Mouse (Mus musculus) embryo, embryonic 9.5 days (tissue): ENCODE data around the gene Rdh16.
"Not testable (repeated sequence)": the region's sequence is repeated elsewhere in the genome, so short reads cannot be mapped to it uniquely, and the experiment has no call there.

Experiments
- DNase-seq: peaks from one replicate; pipeline ENCODE4 v3.0.0-alpha.2; 2017; ENCODE audit errors: extremely low spot score

Rdh16 gene

DNA sequence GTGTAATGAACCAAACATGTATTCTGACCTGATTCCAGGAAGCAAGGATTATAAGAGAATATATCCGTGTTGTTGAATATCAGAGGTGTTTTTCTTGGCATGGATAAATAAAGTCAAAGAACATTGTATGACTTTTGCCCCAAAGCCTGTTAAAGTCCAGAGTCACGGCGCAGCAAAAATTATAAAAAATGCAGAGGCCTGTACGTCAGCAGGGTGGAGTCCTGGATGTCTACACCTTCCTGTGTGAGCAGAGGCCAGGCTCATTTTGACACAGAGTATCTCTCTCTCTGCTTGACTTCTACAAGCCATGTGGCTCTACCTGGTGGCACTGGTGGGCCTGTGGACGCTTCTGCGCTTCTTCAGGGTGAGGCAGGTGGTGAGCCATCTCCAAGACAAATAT lies at the start of gene Rdh16:
Rdh16 (plus strand) TSS at position 262 of the 400 bp plus-strand sequence.
- DNase-seq, result no peak

DNA sequence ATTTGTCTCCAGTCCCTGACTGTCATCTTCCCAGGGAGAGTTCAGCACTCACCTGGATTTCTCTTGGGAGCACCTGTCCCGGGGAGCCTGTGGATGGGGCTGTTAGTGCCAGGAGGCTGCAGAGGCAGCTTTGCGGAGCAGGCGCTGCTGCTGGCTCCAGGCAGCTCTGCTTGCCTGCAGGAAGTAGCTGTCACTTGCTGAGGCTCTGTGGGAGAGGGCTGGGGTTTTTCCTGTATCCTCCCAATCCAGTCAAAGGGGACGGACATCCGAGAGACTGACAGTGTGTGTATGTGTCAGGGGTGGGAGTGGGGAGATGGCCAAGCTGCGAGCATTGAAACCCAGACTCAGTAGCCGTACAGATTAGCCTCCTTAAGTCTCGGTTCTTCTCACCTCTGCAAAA lies 49.4 kb upstream of the Rdh16 start, which contains the start of gene Gpr182:
Gpr182 (minus strand) TSS at position 185 of the 400 bp plus-strand sequence.
- no peak for DNase-seq

DNA sequence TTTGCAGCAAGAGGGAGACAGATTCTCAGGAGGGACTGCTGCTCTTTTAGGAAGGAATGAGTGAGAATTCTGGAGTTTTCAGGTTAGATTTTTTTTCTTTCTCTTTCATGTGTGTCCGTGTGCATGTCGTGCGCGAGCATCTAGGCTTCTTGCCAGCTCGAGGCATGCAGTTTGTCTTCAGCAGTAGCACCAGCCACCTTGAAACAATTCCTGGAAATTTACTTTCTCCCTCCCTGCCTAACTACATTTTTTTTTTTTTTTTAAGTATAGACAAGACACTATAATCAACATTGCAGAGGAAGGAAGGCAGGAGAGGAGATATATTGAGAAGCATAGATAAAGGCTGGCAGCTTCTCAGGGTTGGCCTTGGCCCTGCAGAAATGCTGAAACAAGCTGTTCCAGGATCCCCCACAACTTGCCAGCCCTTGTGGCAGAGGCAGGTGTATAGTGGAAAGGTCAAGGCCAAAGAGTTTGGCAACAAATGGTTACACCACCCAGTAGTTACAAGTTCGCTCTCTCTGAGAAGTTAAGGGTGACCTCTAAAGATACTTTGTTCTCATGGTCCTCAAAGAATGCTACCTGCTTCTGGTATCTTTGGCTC lies 46.3 kb upstream of the Rdh16 start:
- no peak for DNase-seq

DNA sequence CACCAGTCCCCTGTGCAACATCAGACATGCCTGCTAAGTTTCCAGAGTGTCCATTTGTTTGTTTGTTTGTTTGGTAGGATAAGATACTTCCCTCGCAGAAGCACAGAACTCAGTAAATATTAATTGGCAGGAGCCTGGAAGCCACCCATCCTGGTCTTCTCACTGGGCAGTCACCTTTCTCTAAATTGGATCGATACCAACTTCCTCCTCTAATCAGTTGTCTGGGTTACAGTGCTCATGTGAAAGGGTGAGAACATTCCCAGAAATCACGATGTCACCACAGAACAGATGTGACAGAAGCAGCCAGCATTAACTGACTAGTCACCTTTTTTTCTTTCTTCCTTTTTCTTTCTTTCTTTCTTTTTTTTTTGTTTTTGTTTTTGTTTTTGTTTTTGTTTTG lies 45.7 kb upstream of the Rdh16 start:
- no peak for DNase-seq

DNA sequence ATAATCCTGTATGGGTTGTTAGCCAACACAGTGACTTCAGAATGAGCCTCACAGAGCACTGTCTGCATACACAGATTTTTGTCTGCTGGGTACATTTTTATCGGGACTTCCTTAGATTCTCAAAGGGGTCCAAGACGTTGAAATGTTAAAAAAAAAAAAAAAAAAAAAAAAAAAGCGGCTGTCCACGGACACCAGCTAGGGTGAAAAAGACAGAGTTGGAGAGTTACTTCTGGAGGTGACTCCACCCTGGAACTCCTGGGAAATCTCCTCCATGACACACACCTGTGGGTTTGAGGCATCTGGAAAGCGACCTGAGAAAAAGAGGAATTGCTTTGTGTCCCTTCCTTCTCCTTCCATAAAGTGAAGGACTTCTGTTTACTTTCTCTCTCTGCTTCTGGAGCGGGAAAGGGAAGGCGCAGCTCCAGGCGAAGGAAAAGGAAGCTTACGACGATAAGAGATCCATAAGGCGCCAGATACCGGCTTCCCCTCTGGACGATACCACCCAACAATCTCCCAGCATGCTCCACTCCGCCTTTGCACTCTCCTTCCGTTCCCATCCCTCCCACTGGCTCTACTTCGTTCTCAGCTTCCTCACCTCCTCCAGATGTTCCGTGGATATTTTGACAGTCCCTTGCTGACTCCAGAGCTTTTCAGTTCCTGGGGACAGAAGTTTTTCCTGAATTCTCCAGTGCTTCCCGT lies 45.0 kb upstream of the Rdh16 start:
- DNase-seq, result no peak

DNA sequence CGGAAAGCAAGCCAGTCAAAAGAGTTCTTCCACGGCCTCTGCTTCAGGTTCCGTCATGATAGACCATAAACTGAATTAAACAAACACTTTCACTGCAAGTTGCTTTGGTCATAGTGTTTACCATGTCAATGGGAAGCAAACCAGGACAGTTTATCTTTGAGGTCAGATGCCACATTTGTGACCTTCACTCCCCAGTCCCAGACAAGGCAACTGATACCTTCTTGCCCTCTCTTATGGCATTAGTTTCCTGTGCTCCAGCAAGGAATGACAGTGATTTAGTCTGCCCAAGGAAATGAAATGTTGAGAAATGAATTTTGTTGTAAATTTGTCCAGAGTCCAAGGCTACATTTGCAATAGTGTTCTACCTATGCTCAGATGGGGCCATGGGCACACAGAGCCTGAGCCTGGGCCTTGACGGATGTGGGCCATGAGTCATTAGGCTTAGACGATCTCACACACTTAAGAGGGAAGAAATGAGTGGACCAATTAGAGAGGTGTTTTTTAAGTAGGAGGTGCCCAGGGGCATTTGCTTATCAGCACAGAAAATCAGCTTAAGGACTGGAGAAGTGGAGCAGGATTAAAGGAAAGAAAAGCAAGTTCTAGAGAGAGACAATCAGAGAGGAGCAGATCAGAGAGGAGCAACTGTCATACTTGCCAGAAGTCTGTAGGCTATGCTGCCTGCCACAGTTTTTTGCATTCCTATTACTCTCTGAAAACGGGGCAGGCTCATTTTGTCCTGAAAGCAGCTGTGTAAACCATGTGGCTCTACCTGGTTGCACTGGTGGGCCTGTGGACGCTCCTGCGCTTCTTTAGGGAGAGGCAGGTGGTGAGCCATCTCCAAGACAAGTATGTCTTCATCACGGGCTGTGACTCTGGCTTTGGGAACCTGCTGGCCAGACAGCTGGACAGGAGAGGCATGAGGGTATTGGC lies 41.5 kb upstream of the Rdh16 start, which contains the start of the genes Rdh1 and Rdh16f1:
Rdh1 (plus strand) TSS at position 541 of the 930 bp plus-strand sequence.
Rdh16f1 (plus strand) TSS at position 607 of the 930 bp plus-strand sequence.
- no peak for DNase-seq

DNA sequence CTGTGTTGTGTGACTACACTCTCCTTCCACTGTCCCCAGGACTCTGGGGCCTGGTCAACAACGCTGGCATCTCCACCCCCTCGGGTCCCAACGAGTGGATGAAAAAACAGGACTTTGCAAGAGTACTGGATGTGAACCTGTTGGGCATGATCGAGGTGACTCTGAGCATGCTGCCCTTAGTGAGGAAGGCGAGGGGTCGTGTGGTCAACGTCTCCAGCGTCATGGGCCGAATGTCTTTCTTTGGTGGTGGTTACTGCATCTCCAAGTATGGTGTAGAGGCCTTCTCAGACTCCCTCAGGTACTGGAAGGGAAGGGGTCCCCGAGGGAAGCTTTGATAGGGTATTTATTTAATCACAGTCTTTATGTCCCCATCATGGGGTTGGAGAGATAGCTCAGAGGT lies 38.0 kb upstream of the Rdh16 start:
- DNase-seq, result not testable (repeated sequence)

DNA sequence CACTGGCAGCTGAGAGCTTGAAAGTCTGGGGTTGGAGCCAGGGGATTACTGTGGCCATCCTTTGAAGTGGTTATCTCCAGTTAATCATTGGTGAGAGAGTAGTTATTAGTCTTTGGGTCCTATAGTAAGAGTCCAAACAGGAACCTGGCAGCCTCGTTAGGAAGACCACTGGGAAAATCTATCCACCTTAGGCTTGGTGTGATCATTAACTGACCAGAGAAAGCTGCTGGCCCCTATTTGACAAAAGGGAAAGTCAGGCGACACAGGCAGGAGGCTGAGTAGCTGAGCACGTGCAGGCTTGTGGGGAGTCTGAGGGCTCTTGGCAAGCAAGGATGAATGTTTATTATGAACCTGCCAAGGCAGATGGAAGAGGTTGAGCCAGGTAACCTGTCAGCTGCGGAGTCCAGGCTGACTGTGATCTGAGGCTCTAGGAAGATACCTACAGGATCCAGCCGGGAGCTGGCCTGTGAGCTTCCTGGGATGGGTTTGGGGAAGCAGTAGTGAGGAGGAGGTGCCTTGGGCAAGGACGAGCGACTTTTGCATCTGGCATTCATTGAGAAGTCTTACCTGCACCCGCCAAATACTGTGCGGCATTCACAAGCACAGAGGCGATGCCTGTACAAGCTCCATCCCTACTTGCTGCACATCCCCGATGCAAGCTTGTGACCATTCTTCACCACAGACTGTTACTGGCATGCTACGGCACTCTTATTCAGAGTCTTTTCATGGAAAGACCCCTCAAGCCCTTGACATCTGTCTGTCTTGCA lies 36.9 kb upstream of the Rdh16 start:
- no peak for DNase-seq

DNA sequence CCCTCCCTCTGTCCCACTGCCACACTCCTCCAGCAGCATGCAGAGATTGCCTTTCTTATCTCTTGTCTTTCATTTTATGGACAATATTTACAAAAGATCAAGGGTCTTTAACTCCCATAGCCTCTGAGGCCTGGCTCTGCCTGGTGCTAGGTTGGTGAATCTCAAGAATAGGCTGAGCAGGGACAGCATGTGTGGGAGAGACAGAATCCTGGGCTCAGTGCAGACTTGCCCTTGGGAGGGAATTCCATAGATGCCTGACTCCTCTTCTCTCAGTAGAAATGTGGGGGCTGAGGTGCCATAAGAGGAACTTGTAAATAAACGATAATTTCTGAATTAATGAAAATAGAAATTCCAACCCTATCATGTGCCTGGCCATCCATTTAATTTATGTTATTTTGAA lies 34.4 kb upstream of the Rdh16 start:
- no peak for DNase-seq

DNA sequence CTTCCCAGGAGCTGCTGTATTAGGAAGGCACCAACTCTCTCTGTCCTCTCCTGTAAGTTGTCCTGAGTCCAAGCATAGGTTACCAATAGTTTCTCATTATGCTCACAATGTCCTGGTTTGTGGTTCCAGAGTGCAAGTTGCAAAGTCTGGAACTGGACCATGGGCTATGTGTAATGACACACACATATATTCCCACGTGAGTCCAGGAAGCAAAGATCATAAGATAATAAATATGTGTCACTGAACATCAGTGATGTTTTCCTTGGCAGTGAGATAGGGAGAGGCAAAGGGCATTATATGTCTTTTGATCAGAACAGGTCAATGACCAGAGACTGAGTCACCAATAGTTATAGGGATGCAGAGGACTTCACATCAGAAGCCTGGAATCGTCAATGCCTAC lies 24.9 kb upstream of the Rdh16 start, which contains the start of gene Rdh9:
Rdh9 (plus strand) TSS at position 376 of the 400 bp plus-strand sequence.
- DNase-seq, result no peak

DNA sequence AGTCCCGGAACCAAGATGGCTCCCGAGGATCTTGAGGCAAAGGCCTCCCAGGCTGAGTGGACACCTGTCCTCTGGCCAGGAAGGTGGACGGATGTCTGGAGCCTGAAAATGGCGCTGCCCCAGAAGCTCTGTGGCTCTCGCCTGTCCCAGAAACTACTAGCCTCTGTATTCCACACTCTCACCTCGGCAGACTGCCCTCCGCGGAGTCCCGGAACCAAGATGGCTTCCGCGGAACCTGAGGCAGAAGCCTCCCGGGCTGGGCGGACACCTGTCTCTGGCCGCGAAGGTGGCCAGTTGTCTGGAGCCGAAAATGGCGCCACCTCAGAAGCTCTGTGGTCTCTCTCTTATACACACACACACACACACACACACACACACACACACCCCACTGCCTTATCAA lies 18.6 kb upstream of the Rdh16 start:
- not testable (repeated sequence) for DNase-seq

DNA sequence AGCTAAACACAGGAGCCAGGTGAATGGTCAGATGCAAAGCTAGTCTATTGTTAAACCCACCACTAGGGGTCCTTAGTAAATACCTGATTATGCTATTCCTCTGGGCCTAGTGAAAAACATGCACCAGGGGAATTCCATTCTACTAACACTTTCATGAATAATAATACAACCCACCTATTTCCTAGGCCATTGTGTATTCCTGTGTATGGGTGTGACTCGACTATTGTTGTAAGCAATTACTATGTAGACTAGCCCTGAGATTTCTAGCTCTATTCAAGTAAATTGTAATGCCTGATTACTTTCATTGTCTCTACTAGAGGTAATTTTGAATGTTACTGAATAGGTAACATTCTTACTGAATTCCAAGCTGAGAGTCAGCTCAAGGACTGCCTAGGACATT lies 15.5 kb upstream of the Rdh16 start:
- not testable (repeated sequence) for DNase-seq

DNA sequence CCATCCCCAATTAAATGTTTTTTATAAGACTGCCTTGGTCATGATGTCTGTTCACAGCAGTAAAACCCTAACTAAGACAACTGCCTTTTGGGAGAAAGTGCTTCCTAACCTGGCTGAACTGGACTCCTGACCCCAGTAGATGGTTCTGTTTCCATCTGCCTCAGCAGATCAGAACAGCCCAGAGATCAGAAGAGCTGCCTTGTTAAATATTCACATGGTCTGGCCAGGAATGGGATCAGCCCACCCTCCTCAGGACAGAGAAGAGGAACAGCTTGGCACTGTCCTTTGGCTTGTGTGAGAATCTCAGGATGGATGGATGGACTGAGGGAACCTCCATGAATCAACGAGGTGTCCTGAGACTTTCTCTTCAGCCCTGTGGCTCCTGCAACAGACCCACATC lies 1.7 kb upstream of the Rdh16 start:
- no peak for DNase-seq

DNA sequence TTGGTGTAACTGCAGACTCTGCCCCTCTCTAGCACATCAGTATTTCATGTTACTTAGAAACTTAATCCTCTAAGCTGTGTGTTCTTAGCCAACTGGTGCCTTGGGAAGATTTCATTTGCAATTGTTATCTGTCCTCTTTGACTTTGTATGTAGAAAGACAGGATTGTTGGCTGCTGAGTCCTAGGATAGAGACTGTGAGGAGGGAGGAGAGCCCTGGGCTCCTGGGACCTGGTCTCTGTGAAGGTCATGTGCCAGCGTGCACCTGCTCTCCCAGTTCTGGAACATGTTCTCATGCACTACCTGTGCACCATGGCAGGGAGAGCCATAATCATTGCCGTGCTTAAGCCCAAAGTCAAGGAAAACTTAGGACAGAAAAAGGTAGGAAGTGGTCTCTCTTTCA lies 660 bp downstream of the Rdh16 start:
- no peak for DNase-seq

DNA sequence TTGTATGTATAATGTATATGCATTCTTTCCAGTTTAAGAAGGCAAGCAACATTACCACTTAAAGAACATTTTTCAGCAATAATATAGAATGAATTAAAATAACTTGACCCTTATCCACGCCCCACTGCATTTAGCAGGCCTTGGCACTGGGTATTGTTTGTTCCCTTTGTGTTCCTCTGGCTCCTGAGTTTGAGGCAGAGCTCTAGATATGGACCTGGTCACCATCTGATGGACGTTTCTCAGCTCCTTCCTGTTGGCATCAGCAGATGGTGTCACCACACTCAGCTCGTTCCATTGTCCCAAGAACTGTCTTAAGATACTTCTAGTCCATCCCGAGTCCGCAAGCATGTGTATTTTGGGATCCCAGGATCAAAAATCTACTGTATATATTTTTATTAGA lies 1.3 kb downstream of the Rdh16 start:
- DNase-seq, result no peak

DNA sequence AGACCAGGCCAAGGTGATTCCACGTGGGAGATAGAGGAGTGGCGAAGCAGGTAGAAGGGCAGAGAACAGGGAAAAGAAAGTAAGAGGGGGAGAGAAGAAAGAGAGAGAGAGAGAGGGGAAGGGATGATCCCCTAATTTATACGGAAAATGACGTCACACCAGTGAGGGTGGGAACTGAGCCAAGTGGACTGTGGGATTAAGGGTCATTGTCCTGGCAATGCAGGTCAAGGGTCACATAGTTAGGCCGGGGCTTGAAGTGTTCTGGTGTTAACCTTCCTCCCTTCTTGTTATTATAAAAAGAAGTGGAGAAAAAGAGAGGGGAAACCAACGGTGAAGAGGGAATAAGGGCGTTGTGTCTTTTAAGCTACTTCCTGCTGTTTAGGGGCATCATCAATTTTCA lies 3.5 kb downstream of the Rdh16 start:
- DNase-seq, result no peak

DNA sequence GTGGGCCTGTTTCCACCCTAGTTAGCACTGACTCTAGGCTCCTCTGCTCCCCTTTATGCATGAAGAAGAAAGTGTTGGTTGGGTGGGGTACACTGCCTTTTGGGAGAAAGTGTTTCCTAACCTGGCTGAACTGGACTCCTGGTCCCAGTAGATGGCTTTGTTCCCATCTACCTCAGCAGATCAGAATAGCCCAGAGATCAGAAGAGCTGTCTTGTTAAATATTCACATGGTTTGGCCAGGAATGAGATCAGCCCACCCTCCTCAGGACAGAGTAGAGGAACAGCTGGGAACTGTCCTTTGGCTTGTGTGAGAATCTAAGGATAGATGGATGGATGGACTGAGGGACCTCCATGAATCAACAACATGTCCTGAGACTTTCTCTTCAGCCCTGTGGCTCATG lies 14.9 kb downstream of the Rdh16 start:
- DNase-seq, result no peak

DNA sequence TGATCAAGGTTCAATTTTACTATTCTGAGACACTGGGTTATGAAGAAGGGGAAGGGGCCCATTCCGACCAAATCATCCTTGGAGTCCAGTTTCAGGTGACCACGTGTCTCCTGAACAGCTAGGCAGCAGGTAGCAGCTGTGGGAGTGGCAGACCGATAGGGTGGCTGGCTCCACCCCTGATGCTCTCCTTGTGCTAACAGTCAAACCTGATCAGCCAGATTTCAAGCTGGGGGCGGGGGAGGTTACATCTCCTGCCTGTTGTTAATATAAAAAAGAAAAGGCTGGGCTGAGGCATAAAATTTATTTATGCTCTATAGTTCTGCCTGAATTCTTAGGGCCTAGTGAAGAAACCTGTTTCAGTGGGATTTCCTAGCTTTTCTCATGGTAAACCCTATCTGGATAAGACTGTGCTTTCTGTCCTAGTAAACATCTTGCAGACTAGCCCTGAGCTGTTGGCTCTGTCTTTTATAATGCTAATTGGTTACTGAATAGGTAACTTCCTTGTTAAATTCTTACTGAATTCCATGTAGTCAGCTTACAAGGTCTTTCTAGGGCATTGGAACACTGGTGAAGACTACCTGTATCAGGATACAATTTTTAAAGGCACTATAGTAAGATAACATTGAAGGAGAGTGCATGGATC lies 16.4 kb downstream of the Rdh16 start:
- not testable (repeated sequence) for DNase-seq

DNA sequence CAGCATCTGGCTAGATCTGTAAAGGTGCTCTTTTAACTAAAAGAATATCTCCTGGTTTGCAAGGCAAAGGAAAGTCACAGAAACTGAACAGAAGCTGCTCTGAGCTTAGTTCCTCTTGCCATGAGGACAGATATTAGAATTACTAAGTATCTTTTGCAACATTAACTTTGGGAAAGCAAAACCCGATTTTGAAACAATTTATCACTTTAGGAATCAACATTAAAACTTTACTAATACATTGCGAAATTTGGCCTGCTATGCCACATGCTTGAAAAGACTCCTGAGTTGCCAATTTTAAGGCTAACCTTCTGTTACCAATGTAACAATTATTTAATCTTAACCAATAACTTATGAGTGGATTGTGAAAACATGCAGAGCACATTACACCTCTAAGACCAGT lies 20.9 kb downstream of the Rdh16 start:
- not testable (repeated sequence) for DNase-seq

DNA sequence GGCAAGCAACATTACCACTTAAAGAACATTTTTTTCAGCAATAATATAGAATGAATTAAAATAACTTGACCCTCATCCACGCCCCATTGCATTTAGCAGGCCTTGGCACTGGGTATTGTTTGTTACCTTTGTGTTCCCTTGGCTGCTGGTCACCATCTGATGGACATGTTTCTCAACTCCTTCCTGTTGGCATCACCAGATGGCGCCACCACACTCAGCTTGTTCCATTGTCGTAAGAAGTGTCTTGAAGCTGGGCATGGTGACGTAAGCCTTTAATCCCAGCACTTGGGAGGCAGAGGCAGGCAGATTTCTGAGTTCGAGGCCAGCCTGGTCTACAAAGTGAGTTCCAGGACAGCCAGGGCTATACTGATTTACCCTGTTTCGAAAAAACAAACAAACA lies 24.4 kb downstream of the Rdh16 start:
- DNase-seq, result peak; percentile 9

DNA sequence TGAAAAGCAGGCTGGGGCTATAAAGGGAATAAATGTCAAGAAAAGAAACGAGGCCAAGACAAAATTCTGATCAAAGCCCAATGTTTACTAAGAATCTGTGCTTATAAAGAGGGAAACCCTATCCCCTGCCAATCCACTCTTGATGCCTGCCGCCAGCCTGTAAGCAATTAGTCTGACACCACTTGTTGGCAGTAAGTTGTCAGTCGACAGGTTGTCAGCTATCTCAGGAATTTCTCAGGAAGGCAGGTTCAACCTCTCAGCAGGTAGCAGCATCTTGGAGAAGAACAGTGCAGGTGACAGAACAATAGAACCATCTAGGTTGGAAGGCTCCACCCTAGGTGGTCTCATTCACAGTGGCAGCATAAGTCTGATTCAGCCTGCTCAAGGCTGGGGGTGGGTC lies 28.2 kb downstream of the Rdh16 start:
- no peak for DNase-seq
